Mouse (Mus musculus): Measurements from ENCODE around the gene Hepacam. TPM values are rescaled to one million over a fixed set of nuclear protein-coding genes. Genes with fewer than 3 reads are reported as not detected.

Gene Hepacam
- polyA plus RNA-seq, 2 experiments: 0.11 TPM; not detected in 1

- H3K9ac ChIP-seq (ENCODE audit: low read depth, low read length, severe bottlenecking): no peak overlapping the region
These were observed 5.1 kb upstream of the Hepacam start for GRCm38 (mm10) chr9:37362084-37362483.

GRCm38 (mm10) chr9:37362881-37363280 is 4.3 kb upstream of the Hepacam start:
- no peak overlapping the region for H3K4me3 ChIP-seq (replicated peaks; ENCODE audit: low read length)
- 65% methylated on average over 1 of the region's 1 CpGs for WGBS

More at GRCm38 (mm10) chr9:37362084-37362483, 5.1 kb upstream of the Hepacam start:
- H3K4me2 ChIP-seq (replicated peaks; ENCODE audit: low read depth, low read length, severe bottlenecking): no peak overlapping the region
- no peak for DNase-seq (ENCODE audit: low spot score)
- H3K27ac ChIP-seq (replicated peaks; ENCODE audit: low read depth, low read length): no peak overlapping the region
- H3K4me3 ChIP-seq (replicated peaks; ENCODE audit: low read length): no peak overlapping the region
- no peak for ATAC-seq (ENCODE audit: low FRiP score, low read depth)
- no peaks in the 10 kb centered on the region for H3K9me3 ChIP-seq (ENCODE audit: control insufficient read depth, low read length)
- no peaks in the 10 kb centered on the region for H3K36me3 ChIP-seq (ENCODE audit: control insufficient read depth, insufficient read depth, low read length)
- TF ChIP-seq POLR2A (IDR thresholded peaks at IDR 0.05; ENCODE audit: borderline replicate concordance, extremely low read depth, insufficient read depth, insufficient read length): no peak
- H3K27me3 ChIP-seq (ENCODE audit: control insufficient read depth, insufficient read depth, low read length): no peaks in the 10 kb centered on the region
- H3K4me1 ChIP-seq (ENCODE audit: control insufficient read depth, insufficient read depth, low read length): peaks cover 6% of the 10 kb centered on the region; the same call in 1 of the 2 replicates

DNA sequence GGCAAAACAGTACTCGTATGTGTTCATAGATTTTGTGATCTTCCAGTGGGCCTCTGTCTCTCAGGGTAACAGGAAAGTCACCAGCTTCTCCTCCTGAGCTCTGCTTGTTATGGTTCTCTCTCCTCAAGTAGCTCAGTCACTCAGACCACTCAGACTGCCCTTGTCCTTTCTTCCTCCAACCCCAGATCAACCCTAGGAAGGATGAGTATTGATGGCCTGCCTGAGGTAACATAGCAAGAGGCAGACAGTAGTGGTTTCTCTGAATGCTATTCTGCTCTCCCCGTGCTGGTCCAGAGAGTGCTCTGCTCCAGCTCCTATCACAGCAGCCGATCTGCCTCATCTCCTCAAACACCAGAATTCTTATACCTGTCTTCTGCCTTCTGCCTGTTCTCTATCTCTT is 3.6 kb upstream of the Hepacam start:
- no peak for DNase-seq (ENCODE audit: low spot score)
- 71% methylated on average over 3 of the region's 3 CpGs for WGBS
- H3K36me3 ChIP-seq (ENCODE audit: control insufficient read depth, insufficient read depth, low read length): no peaks in the 10 kb centered on the region

More at GRCm38 (mm10) chr9:37362881-37363280, 4.3 kb upstream of the Hepacam start:
- Histone ChIP-seq H3K9ac (ENCODE audit: low read depth, low read length, severe bottlenecking) (no peak overlapping the region), H3K27me3 (ENCODE audit: control insufficient read depth, insufficient read depth, low read length) (no peaks in the 10 kb centered on the region), H3K4me2 (replicated peaks; ENCODE audit: low read depth, low read length, severe bottlenecking) (no peak overlapping the region), H3K4me1 (ENCODE audit: control insufficient read depth, insufficient read depth, low read length) (peaks cover 6% of the 10 kb centered on the region; the same call in 1 of the 2 replicates), H3K27ac (replicated peaks; ENCODE audit: low read depth, low read length) (no peak overlapping the region), H3K36me3 (ENCODE audit: control insufficient read depth, insufficient read depth, low read length) (no peaks in the 10 kb centered on the region), H3K9me3 (ENCODE audit: control insufficient read depth, low read length) (no peaks in the 10 kb centered on the region)
- no peak for TF ChIP-seq POLR2A (IDR thresholded peaks at IDR 0.05; ENCODE audit: borderline replicate concordance, extremely low read depth, insufficient read depth, insufficient read length)
- no peak for DNase-seq (ENCODE audit: low spot score)
- ATAC-seq (ENCODE audit: low FRiP score, low read depth): no peak

DNA sequence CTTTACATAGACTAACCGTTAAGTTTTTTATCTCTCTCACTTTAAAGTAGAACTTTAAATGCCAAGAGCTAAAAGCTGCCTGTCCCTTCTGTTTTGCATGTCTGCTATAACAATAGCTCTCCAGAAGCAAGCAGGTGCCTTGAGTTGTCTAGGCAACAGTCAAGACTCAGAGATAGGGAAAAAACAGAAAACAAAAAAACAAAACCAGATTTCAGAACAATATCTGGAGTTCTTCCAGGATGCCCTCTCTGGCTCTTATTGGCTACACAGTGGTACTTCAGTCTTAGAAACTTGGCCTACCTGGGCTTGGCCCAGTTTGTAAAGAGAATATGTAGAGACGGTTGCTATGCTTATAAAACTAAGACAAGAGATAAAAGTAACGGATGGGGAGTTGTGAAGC is 2.8 kb upstream of the Hepacam start:
- H3K4me2 ChIP-seq (replicated peaks; ENCODE audit: low read depth, low read length, severe bottlenecking): no peak overlapping the region
- H3K4me1 ChIP-seq (ENCODE audit: control insufficient read depth, insufficient read depth, low read length): peaks cover 5% of the 10 kb centered on the region; the same call in 1 of the 2 replicates
- H3K27me3 ChIP-seq (ENCODE audit: control insufficient read depth, insufficient read depth, low read length): no peaks in the 10 kb centered on the region
- H3K36me3 ChIP-seq (ENCODE audit: control insufficient read depth, insufficient read depth, low read length): no peaks in the 10 kb centered on the region
- DNase-seq (ENCODE audit: low spot score): no peak
- H3K4me3 ChIP-seq (replicated peaks; ENCODE audit: low read length): no peak overlapping the region
- WGBS: 78% methylated on average over 3 of the region's 3 CpGs
- H3K9ac ChIP-seq (ENCODE audit: low read depth, low read length, severe bottlenecking): no peak overlapping the region
- TF ChIP-seq POLR2A (IDR thresholded peaks at IDR 0.05; ENCODE audit: borderline replicate concordance, extremely low read depth, insufficient read depth, insufficient read length): no peak
- H3K9me3 ChIP-seq (ENCODE audit: control insufficient read depth, low read length): no peaks in the 10 kb centered on the region
- H3K27ac ChIP-seq (replicated peaks; ENCODE audit: low read depth, low read length): no peak overlapping the region
- ATAC-seq (ENCODE audit: low FRiP score, low read depth): no peak

More for the DNA sequence above, 3.6 kb upstream of the Hepacam start:
- H3K4me3 ChIP-seq (replicated peaks; ENCODE audit: low read length): no peak overlapping the region
- no peak overlapping the region for H3K4me2 ChIP-seq (replicated peaks; ENCODE audit: low read depth, low read length, severe bottlenecking)
- TF ChIP-seq POLR2A (IDR thresholded peaks at IDR 0.05; ENCODE audit: borderline replicate concordance, extremely low read depth, insufficient read depth, insufficient read length): no peak
- H3K4me1 ChIP-seq (ENCODE audit: control insufficient read depth, insufficient read depth, low read length): peaks cover 6% of the 10 kb centered on the region; the same call in 1 of the 2 replicates
- ATAC-seq (ENCODE audit: low FRiP score, low read depth): no peak
- H3K9me3 ChIP-seq (ENCODE audit: control insufficient read depth, low read length): no peaks in the 10 kb centered on the region
- no peak overlapping the region for H3K9ac ChIP-seq (ENCODE audit: low read depth, low read length, severe bottlenecking)
- no peak overlapping the region for H3K27ac ChIP-seq (replicated peaks; ENCODE audit: low read depth, low read length)
- H3K27me3 ChIP-seq (ENCODE audit: control insufficient read depth, insufficient read depth, low read length): no peaks in the 10 kb centered on the region

GRCm38 (mm10) chr9:37365706-37366105 is 1.4 kb upstream of the Hepacam start:
- H3K27ac ChIP-seq (replicated peaks; ENCODE audit: low read depth, low read length): no peak overlapping the region
- no peak overlapping the region for H3K9ac ChIP-seq (ENCODE audit: low read depth, low read length, severe bottlenecking)
- no peak overlapping the region for H3K4me2 ChIP-seq (replicated peaks; ENCODE audit: low read depth, low read length, severe bottlenecking)
- H3K4me1 ChIP-seq (ENCODE audit: control insufficient read depth, insufficient read depth, low read length): no peaks in the 10 kb centered on the region
- H3K36me3 ChIP-seq (ENCODE audit: control insufficient read depth, insufficient read depth, low read length): no peaks in the 10 kb centered on the region
- no peaks in the 10 kb centered on the region for H3K9me3 ChIP-seq (ENCODE audit: control insufficient read depth, low read length)
- no peaks in the 10 kb centered on the region for H3K27me3 ChIP-seq (ENCODE audit: control insufficient read depth, insufficient read depth, low read length)
- TF ChIP-seq POLR2A (IDR thresholded peaks at IDR 0.05; ENCODE audit: borderline replicate concordance, extremely low read depth, insufficient read depth, insufficient read length): no peak
- ATAC-seq (ENCODE audit: low FRiP score, low read depth) (no peak), DNase-seq (ENCODE audit: low spot score) (no peak)
- 64% methylated on average over 5 of the region's 5 CpGs for WGBS
- H3K4me3 ChIP-seq (replicated peaks; ENCODE audit: low read length): no peak overlapping the region

Data from limb, embryonic 14.5 days (tissue).